Mouse (Mus musculus): ENCODE results near the gene Bhlha9. TPM values are rescaled to one million over a fixed set of nuclear protein-coding genes. Genes with fewer than 3 reads are reported as not detected.

The Bhlha9 gene
- total RNA-seq (2021) = not detected
- long read RNA-seq, experiment 1 = 0 reads
- long read RNA-seq, experiment 2 = 0 reads

- no peak for DNase-seq
Measured at GRCm38 (mm10) chr11:76671871-76672475, at the start of gene Bhlha9. TSS of gene Bhlha9 (plus strand) at chr11:76672470.

GRCm38 (mm10) chr11:76622566-76623205, 49.6 kb upstream of the Bhlha9 start:
- DNase-seq = peak; percentile 47 to 51

- DNase-seq = peak; percentile 81 to 85
Measured at GRCm38 (mm10) chr11:76623206-76623961, 48.9 kb upstream of the Bhlha9 start.

GRCm38 (mm10) chr11:76624071-76624470, 48.2 kb upstream of the Bhlha9 start:
- DNase-seq = no peak

GRCm38 (mm10) chr11:76624881-76625280, 47.4 kb upstream of the Bhlha9 start:
- DNase-seq = no peak

- peak in 1 of 2 experiments; percentile 19 for DNase-seq
Measured at GRCm38 (mm10) chr11:76628613-76629012, 43.7 kb upstream of the Bhlha9 start.

- no peak for DNase-seq
Measured at GRCm38 (mm10) chr11:76630023-76630422, 42.2 kb upstream of the Bhlha9 start.

GRCm38 (mm10) chr11:76630487-76630886, 41.8 kb upstream of the Bhlha9 start:
- DNase-seq = no peak

- DNase-seq = no peak
Measured at GRCm38 (mm10) chr11:76639269-76639985, 32.8 kb upstream of the Bhlha9 start.

- peak in 1 of 2 experiments; percentile 23 for DNase-seq
Measured at GRCm38 (mm10) chr11:76640231-76640630, 32.0 kb upstream of the Bhlha9 start.

- DNase-seq = no peak
Measured at GRCm38 (mm10) chr11:76644257-76644656, 28.0 kb upstream of the Bhlha9 start.

GRCm38 (mm10) chr11:76645036-76645435, 27.2 kb upstream of the Bhlha9 start:
- DNase-seq = no peak

- DNase-seq = peak; percentile 91 to 92
Measured at GRCm38 (mm10) chr11:76645955-76646354, 26.3 kb upstream of the Bhlha9 start.

GRCm38 (mm10) chr11:76647062-76647461, 25.2 kb upstream of the Bhlha9 start:
- no peak for DNase-seq

GRCm38 (mm10) chr11:76647500-76647899, 24.8 kb upstream of the Bhlha9 start:
- peak; percentile 82 to 85 for DNase-seq

GRCm38 (mm10) chr11:76650862-76651560, 21.3 kb upstream of the Bhlha9 start:
- no peak for DNase-seq

GRCm38 (mm10) chr11:76652838-76653334, 19.4 kb upstream of the Bhlha9 start:
- no peak for DNase-seq

- DNase-seq = peak; percentile 28 to 64
Measured at GRCm38 (mm10) chr11:76655106-76655505, 17.2 kb upstream of the Bhlha9 start.

- DNase-seq = no peak
Measured at GRCm38 (mm10) chr11:76657450-76657970, 14.8 kb upstream of the Bhlha9 start.

- no peak for DNase-seq
Measured at GRCm38 (mm10) chr11:76659138-76659930, 12.9 kb upstream of the Bhlha9 start.
